Mouse (Mus musculus): ENCODE measurements around the gene Inhbb. TPM values are rescaled to one million over a fixed set of nuclear protein-coding genes. Genes with fewer than 3 reads are reported as not detected.

The Inhbb gene
- polyA plus RNA-seq, 1 experiment from 2014 or later, result 0.15 TPM

DNA sequence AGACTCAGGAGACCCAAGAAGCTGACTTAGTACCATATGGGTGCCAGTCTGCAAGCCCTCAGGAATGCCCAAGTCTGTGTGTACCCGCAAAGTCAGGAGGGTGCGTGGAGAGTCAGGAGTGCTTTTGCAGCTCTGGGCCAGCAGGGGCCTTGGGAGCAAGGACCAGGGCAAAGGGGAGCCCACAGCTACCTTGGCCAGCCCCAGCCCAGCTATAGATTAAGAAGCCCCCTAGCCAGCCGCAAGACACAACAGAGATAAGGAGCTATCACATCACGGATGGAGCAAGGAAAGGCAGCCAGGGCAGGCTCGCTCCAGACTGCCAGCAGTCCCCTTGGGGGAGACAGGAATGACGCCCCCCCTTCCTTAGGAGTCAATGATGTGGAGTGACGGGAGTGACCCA is 24.2 kb downstream of the Inhbb start:
- WGBS, result 84% methylated on average over 7 of the region's 7 CpGs
- no peak overlapping the region for H3K4me2 ChIP-seq (ENCODE audit: low read depth, severe bottlenecking)
- no peaks in the 10 kb centered on the region for H3K4me1 ChIP-seq (ENCODE audit: control insufficient read depth, insufficient read depth, low read length)
- H3K27ac ChIP-seq (replicated peaks; ENCODE audit: low read depth, low read length), result no peak overlapping the region
- H3K4me3 ChIP-seq (ENCODE audit: low read depth, low read length), result no peak overlapping the region
- H3K9me3 ChIP-seq (ENCODE audit: control insufficient read depth, low read length), result no peaks in the 10 kb centered on the region
- no peaks in the 10 kb centered on the region for H3K27me3 ChIP-seq (ENCODE audit: control insufficient read depth, insufficient read depth, low read length)
- no peak overlapping the region for H3K9ac ChIP-seq (ENCODE audit: low read length)
- DNase-seq (ENCODE audit: low spot score) (no peak), ATAC-seq (ENCODE audit: insufficient number of reproducible peaks, low FRiP score, low TSS enrichment, low read depth) (no peak)
- no peaks in the 10 kb centered on the region for H3K36me3 ChIP-seq (ENCODE audit: control insufficient read depth, insufficient read depth, low read length)

DNA sequence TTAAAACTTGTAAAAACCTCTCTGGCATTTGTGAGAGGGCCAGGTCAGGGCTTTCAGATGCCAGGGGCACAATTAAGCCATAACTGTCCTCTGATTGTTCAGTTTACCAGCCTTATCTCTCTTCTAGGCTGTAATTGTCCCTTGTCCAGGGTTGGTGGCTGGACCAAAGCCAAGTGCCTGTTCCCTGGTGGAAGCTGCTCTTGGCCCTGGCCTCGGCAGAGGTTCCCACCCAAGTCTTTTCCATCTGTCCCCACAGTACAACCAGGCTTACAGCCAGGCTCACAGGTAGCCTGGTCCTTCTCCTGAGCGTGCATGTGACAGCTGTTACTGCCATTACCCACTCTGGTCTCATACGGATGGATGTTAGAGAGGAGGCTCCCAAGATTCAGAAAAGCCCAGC is 30.7 kb downstream of the Inhbb start:
- DNase-seq (ENCODE audit: low spot score) (no peak), ATAC-seq (ENCODE audit: insufficient number of reproducible peaks, low FRiP score, low TSS enrichment, low read depth) (no peak)
- H3K4me3 ChIP-seq (ENCODE audit: low read depth, low read length), result no peak overlapping the region
- 75% methylated on average over 3 of the region's 3 CpGs for WGBS
- H3K36me3 ChIP-seq (ENCODE audit: control insufficient read depth, insufficient read depth, low read length), result no peaks in the 10 kb centered on the region
- peaks cover 3% of the 10 kb centered on the region; the same call in 1 of the 2 replicates for H3K27me3 ChIP-seq (ENCODE audit: control insufficient read depth, insufficient read depth, low read length)
- no peaks in the 10 kb centered on the region for H3K9me3 ChIP-seq (ENCODE audit: control insufficient read depth, low read length)
- H3K4me2 ChIP-seq (ENCODE audit: low read depth, severe bottlenecking), result no peak overlapping the region
- H3K27ac ChIP-seq (replicated peaks; ENCODE audit: low read depth, low read length), result no peak overlapping the region
- no peaks in the 10 kb centered on the region for H3K4me1 ChIP-seq (ENCODE audit: control insufficient read depth, insufficient read depth, low read length)
- H3K9ac ChIP-seq (ENCODE audit: low read length), result no peak overlapping the region

DNA sequence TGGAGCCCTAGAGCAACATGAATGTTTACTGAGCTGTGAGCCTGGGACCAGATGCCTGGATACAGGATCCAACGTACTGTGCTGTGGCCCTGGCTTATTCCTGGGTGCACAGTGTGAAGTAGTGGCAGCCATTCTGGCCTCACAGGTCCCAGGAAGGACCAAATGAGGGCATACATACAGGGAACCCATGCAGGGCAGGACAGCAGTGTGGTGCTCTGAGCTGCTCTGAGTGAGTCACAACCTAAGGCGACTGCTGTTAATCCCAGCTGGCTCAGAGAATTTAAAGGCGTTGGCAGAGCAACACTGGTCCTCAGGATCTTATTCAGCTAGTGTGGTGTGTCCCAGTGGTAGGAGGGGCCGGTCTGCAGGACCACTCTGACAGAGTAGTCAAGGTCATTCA is 31.4 kb downstream of the Inhbb start:
- H3K27me3 ChIP-seq (ENCODE audit: control insufficient read depth, insufficient read depth, low read length), result peaks cover 3% of the 10 kb centered on the region; the same call in 1 of the 2 replicates
- no peak overlapping the region for H3K4me2 ChIP-seq (ENCODE audit: low read depth, severe bottlenecking)
- no peak overlapping the region for H3K9ac ChIP-seq (ENCODE audit: low read length)
- no peaks in the 10 kb centered on the region for H3K9me3 ChIP-seq (ENCODE audit: control insufficient read depth, low read length)
- 66% methylated on average over 4 of the region's 4 CpGs for WGBS
- ATAC-seq (ENCODE audit: insufficient number of reproducible peaks, low FRiP score, low TSS enrichment, low read depth) (no peak), DNase-seq (ENCODE audit: low spot score) (no peak)
- no peak overlapping the region for H3K27ac ChIP-seq (replicated peaks; ENCODE audit: low read depth, low read length)
- H3K4me1 ChIP-seq (ENCODE audit: control insufficient read depth, insufficient read depth, low read length), result no peaks in the 10 kb centered on the region
- no peak overlapping the region for H3K4me3 ChIP-seq (ENCODE audit: low read depth, low read length)
- no peaks in the 10 kb centered on the region for H3K36me3 ChIP-seq (ENCODE audit: control insufficient read depth, insufficient read depth, low read length)

DNA sequence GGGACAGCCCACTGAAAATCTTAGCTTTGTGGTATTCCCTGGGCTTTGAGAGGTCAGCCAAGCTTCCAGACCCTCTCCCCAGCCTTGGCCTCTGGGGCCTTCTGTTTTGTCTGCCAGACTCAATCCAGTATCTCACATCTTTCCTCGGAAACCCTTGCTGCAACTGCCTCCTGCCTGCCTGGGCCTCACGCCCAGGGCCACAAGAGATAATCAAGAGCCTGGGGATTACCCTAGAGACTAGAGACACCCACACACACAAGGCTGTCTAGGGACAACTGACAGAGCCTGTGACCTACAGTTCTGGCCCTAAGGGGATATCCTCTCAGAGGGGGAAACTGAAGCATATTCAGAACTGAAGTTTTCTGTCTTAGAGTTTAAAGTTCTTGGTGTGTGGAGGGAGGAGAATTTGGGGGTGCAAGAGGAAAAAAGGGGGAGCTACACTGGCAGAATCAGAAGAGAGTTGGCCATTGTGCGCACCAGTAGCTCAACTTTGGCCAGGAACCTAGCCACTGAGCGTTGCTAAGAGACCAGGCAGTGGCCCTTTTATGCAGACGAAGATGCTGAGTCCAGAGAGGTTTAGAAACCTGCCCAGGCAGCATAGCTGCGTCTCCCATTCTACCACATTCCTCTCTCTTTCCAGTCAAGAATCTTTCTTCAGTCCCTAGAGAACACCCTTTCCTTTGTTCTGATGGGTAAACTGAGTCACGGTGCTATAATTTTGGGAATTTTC is 32.1 kb downstream of the Inhbb start:
- 50% methylated on average over 7 of the region's 7 CpGs for WGBS
- no peak overlapping the region for H3K27ac ChIP-seq (replicated peaks; ENCODE audit: low read depth, low read length)
- DNase-seq (ENCODE audit: low spot score), result no peak

DNA sequence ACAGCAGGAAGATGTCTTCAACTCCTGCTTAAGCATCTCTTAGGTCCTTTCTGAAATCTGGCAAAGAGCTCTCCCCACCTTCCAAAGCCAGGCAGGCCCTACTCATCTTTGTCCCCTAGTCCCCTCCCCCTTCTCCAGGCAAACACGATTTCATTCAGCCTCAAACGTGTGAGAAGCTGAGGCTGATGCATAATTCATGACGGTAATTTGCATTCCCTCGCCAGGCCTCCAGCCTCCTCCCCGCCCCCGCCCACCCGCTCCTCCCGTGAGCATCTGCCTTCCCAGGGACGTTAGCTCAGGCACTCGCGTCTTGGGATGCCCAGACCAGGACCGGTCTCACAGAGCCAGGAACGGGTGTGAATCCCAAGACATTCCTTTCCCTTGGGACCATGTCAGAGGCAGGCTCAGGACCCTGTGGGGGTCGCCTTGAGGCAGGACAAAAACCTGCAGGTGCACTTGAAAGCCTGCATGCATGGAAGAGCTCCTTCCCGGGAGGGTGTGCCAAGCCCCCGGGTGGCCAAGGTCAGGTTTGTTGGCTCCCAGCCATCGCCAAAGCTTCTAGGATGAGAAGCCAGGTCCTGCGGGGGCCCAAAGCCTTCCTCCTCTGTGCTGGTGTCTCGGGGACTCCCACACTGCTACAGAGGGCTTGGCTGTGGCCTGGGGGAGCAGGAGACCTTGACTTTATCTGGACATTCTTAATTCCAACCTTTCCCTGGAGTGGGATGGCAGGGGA is 33.2 kb downstream of the Inhbb start:
- Histone ChIP-seq H3K4me3 (ENCODE audit: low read depth, low read length) (no peak overlapping the region), H3K4me1 (ENCODE audit: control insufficient read depth, insufficient read depth, low read length) (no peaks in the 10 kb centered on the region), H3K36me3 (ENCODE audit: control insufficient read depth, insufficient read depth, low read length) (no peaks in the 10 kb centered on the region), H3K27me3 (ENCODE audit: control insufficient read depth, insufficient read depth, low read length) (peaks cover 3% of the 10 kb centered on the region; the same call in 1 of the 2 replicates), H3K9ac (ENCODE audit: low read length) (no peak overlapping the region), H3K4me2 (ENCODE audit: low read depth, severe bottlenecking) (no peak overlapping the region), H3K9me3 (ENCODE audit: control insufficient read depth, low read length) (no peaks in the 10 kb centered on the region), H3K27ac (replicated peaks; ENCODE audit: low read depth, low read length) (no peak overlapping the region)
- no peak for DNase-seq (ENCODE audit: low spot score)
- 4% methylated on average over 19 of the region's 19 CpGs for WGBS
- no peak for ATAC-seq (ENCODE audit: insufficient number of reproducible peaks, low FRiP score, low TSS enrichment, low read depth)

More for the DNA sequence above, 32.1 kb downstream of the Inhbb start:
- Histone ChIP-seq H3K4me2 (ENCODE audit: low read depth, severe bottlenecking) (no peak overlapping the region), H3K27me3 (ENCODE audit: control insufficient read depth, insufficient read depth, low read length) (peaks cover 3% of the 10 kb centered on the region; the same call in 1 of the 2 replicates), H3K4me1 (ENCODE audit: control insufficient read depth, insufficient read depth, low read length) (no peaks in the 10 kb centered on the region), H3K36me3 (ENCODE audit: control insufficient read depth, insufficient read depth, low read length) (no peaks in the 10 kb centered on the region), H3K4me3 (ENCODE audit: low read depth, low read length) (no peak overlapping the region), H3K9me3 (ENCODE audit: control insufficient read depth, low read length) (no peaks in the 10 kb centered on the region), H3K9ac (ENCODE audit: low read length) (no peak overlapping the region)
- ATAC-seq (ENCODE audit: insufficient number of reproducible peaks, low FRiP score, low TSS enrichment, low read depth), result no peak

DNA sequence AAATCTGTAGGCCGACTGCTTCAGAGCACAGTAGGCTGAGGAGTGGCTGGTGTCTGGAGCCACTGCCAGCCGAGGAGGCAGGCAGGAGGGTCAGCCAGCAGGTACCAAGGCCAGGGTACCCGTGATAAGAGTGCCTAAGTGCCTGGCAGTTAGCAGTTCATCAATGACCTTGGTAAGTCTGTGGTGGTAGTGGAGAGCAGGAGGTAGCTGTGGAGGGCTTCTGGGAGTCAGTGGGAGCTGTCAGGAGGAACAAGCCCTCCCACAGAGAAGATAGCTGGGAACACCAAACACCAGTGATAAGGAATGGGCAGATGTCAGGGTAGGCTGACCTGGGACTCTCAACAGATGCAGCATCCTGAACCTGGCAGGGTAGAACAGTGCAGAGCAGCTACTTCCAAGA is 35.7 kb downstream of the Inhbb start:
- H3K4me3 ChIP-seq (ENCODE audit: low read depth, low read length), result no peak overlapping the region
- no peaks in the 10 kb centered on the region for H3K36me3 ChIP-seq (ENCODE audit: control insufficient read depth, insufficient read depth, low read length)
- no peak overlapping the region for H3K9ac ChIP-seq (ENCODE audit: low read length)
- no peaks in the 10 kb centered on the region for H3K9me3 ChIP-seq (ENCODE audit: control insufficient read depth, low read length)
- no peak for ATAC-seq (ENCODE audit: insufficient number of reproducible peaks, low FRiP score, low TSS enrichment, low read depth)
- H3K4me2 ChIP-seq (ENCODE audit: low read depth, severe bottlenecking), result no peak overlapping the region
- no peak overlapping the region for H3K27ac ChIP-seq (replicated peaks; ENCODE audit: low read depth, low read length)
- no peak for DNase-seq (ENCODE audit: low spot score)
- 78% methylated on average over 3 of the region's 3 CpGs for WGBS
- H3K4me1 ChIP-seq (ENCODE audit: control insufficient read depth, insufficient read depth, low read length), result no peaks in the 10 kb centered on the region
- H3K27me3 ChIP-seq (ENCODE audit: control insufficient read depth, insufficient read depth, low read length), result peaks cover under 1% of the 10 kb centered on the region; the same call in 1 of the 2 replicates

DNA sequence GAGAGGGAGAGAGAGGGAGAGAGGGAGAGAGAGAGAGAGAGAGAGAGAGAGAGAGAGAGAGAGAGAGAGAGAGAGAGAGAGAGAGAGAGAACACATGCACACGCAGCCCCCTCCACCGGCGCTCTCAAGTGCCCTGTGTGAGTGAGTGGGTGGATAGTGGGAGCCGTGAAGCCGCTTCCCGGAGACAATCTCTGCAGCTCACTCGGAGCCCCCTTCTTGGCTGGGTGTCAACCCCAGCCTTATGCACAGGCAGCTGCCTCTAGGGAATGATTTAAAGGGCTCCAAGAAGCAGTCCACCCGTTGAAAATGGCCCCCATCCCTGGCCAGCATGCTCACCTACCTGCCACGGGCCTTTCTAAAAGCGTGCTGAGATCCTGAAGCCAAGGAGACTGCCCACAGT is 38.1 kb downstream of the Inhbb start:
- H3K9ac ChIP-seq (ENCODE audit: low read length), result no peak overlapping the region
- no peak overlapping the region for H3K27ac ChIP-seq (replicated peaks; ENCODE audit: low read depth, low read length)

DNA sequence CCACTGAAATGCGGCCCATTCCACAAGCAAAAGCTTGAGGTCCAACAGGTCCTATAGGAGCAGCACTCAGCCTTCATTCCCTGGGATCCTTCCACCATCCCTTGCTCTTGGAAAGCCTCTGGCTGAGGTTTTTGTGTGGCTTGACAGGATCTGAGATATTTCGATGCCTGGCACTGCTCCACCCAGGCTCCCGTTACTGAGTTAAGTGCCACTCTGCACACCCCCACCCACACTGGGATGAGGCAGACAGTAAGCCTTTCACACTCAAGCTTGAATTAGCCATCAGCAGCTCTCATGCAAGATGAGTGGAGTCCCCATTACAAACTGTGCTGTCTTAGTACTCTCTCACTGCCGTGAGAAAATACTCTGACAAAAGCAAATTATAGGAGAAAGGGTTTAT is 41.4 kb downstream of the Inhbb start:
- Histone ChIP-seq H3K36me3 (ENCODE audit: control insufficient read depth, insufficient read depth, low read length) (no peaks in the 10 kb centered on the region), H3K27ac (replicated peaks; ENCODE audit: low read depth, low read length) (no peak overlapping the region), H3K27me3 (ENCODE audit: control insufficient read depth, insufficient read depth, low read length) (no peaks in the 10 kb centered on the region), H3K4me3 (ENCODE audit: low read depth, low read length) (no peak overlapping the region), H3K4me2 (ENCODE audit: low read depth, severe bottlenecking) (no peak overlapping the region), H3K9me3 (ENCODE audit: control insufficient read depth, low read length) (no peaks in the 10 kb centered on the region), H3K4me1 (ENCODE audit: control insufficient read depth, insufficient read depth, low read length) (no peaks in the 10 kb centered on the region), H3K9ac (ENCODE audit: low read length) (no peak overlapping the region)
- DNase-seq (ENCODE audit: low spot score) (no peak), ATAC-seq (ENCODE audit: insufficient number of reproducible peaks, low FRiP score, low TSS enrichment, low read depth) (no peak)
- 86% methylated on average over 4 of the region's 4 CpGs for WGBS

More for the DNA sequence above, 38.1 kb downstream of the Inhbb start:
- ATAC-seq (ENCODE audit: insufficient number of reproducible peaks, low FRiP score, low TSS enrichment, low read depth) (no peak), DNase-seq (ENCODE audit: low spot score) (no peak)
- H3K9me3 ChIP-seq (ENCODE audit: control insufficient read depth, low read length), result no peaks in the 10 kb centered on the region
- H3K4me1 ChIP-seq (ENCODE audit: control insufficient read depth, insufficient read depth, low read length), result no peaks in the 10 kb centered on the region
- no peaks in the 10 kb centered on the region for H3K27me3 ChIP-seq (ENCODE audit: control insufficient read depth, insufficient read depth, low read length)
- 84% methylated on average over 10 of the region's 10 CpGs for WGBS
- H3K36me3 ChIP-seq (ENCODE audit: control insufficient read depth, insufficient read depth, low read length), result no peaks in the 10 kb centered on the region
- H3K4me3 ChIP-seq (ENCODE audit: low read depth, low read length), result no peak overlapping the region
- no peak overlapping the region for H3K4me2 ChIP-seq (ENCODE audit: low read depth, severe bottlenecking)
